Mouse (Mus musculus): Measurements from ENCODE around the gene Tbc1d22b. TPM values are rescaled to one million over a fixed set of nuclear protein-coding genes. Genes with fewer than 3 reads are reported as not detected.

Tbc1d22b gene
- polyA plus RNA-seq, 1 experiment, result 9.9 TPM

GRCm38 (mm10) chr17:29540426-29540825 lies 9.2 kb upstream of the Tbc1d22b start:
- Histone ChIP-seq H3K27me3 (replicated peaks) (peaks cover 2% of the 10 kb centered on the region), H3K4me1 (no peaks in the 10 kb centered on the region), H3K4me3 (replicated peaks) (no peak overlapping the region), H3K36me3 (replicated peaks; ENCODE audit: low read length) (no peaks in the 10 kb centered on the region), H3K9me3 (peaks cover 32% of the 10 kb centered on the region)
- TF ChIP-seq FLI1 (IDR thresholded peaks at IDR 0.05; ENCODE audit: low read length) (no peak), GATA1 (IDR thresholded peaks at IDR 0.05; ENCODE audit: borderline replicate concordance, low read length) (no peak)

DNA sequence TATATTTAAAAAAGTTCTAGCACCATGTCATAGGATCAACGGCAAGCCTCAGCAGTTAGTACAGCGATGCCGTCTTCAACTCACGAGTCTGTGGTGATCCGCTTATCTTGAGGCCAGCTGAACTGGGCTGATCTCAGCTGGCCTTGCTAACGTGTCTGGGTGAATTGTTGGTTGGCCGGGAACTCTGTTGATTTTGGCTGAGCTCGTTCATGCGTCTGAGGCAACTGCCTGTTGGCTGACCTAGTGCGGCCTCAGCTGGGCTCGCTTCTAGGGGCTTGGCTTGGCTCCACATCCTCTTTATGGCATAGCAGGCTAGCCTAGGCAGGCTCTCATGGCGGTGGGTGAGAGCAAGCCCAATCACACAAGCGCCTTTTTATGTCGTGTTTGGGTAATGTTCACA lies 8.2 kb upstream of the Tbc1d22b start:
- H3K27me3 ChIP-seq (replicated peaks), result peaks cover 4% of the 10 kb centered on the region
- TF ChIP-seq FLI1 (IDR thresholded peaks at IDR 0.05; ENCODE audit: low read length) (no peak), GATA1 (IDR thresholded peaks at IDR 0.05; ENCODE audit: borderline replicate concordance, low read length) (no peak)
- peaks cover 31% of the 10 kb centered on the region for H3K9me3 ChIP-seq
- H3K4me3 ChIP-seq (replicated peaks), result no peak overlapping the region
- H3K4me1 ChIP-seq, result no peaks in the 10 kb centered on the region
- no peaks in the 10 kb centered on the region for H3K36me3 ChIP-seq (replicated peaks; ENCODE audit: low read length)

- H3K4me1 ChIP-seq, result no peaks in the 10 kb centered on the region
- no peak overlapping the region for H3K4me3 ChIP-seq (replicated peaks)
- H3K27me3 ChIP-seq (replicated peaks), result peaks cover 6% of the 10 kb centered on the region
- H3K9me3 ChIP-seq, result peaks cover 31% of the 10 kb centered on the region
- TF ChIP-seq GATA1 (IDR thresholded peaks at IDR 0.05; ENCODE audit: borderline replicate concordance, low read length), result no peak
- no peak for TF ChIP-seq FLI1 (IDR thresholded peaks at IDR 0.05; ENCODE audit: low read length)
- no peaks in the 10 kb centered on the region for H3K36me3 ChIP-seq (replicated peaks; ENCODE audit: low read length)
These were observed 6.5 kb upstream of the Tbc1d22b start for GRCm38 (mm10) chr17:29542831-29543690.

DNA sequence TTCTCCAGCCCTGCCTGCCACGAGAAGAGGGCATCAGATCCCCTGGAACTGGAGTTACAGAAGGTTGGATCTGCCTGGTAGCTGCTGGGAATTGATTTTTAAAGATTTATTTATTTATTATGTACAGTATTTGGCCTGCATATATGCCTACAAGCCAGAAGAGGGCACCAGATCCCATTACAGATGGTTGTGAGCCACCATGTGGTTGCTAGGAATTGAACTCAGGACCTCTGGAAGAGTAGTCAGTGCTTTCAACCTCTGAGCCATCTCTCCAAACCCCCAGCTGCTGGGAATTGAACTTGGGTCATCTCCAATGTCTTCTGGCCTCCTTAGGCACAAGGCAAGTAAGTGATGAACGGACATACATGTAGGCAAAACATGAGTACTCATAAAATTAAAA lies 5.5 kb upstream of the Tbc1d22b start:
- Histone ChIP-seq H3K4me1 (peaks cover 2% of the 10 kb centered on the region; the same call in 1 of the 2 replicates), H3K36me3 (replicated peaks; ENCODE audit: low read length) (no peaks in the 10 kb centered on the region), H3K9me3 (peaks cover 29% of the 10 kb centered on the region), H3K4me3 (replicated peaks) (no peak overlapping the region), H3K27me3 (replicated peaks) (peaks cover 4% of the 10 kb centered on the region)
- TF ChIP-seq GATA1 (IDR thresholded peaks at IDR 0.05; ENCODE audit: borderline replicate concordance, low read length) (no peak), FLI1 (IDR thresholded peaks at IDR 0.05; ENCODE audit: low read length) (no peak)

- TF ChIP-seq FLI1 (IDR thresholded peaks at IDR 0.05; ENCODE audit: low read length), result no peak
- TF ChIP-seq GATA1 (IDR thresholded peaks at IDR 0.05; ENCODE audit: borderline replicate concordance, low read length), result no peak
- H3K4me3 ChIP-seq (replicated peaks), result no peak overlapping the region
- H3K27me3 ChIP-seq (replicated peaks), result peaks cover 4% of the 10 kb centered on the region
- no peaks in the 10 kb centered on the region for H3K36me3 ChIP-seq (replicated peaks; ENCODE audit: low read length)
- H3K9me3 ChIP-seq, result peaks cover 27% of the 10 kb centered on the region
- H3K4me1 ChIP-seq, result peaks cover 14% of the 10 kb centered on the region
These were observed 4.3 kb upstream of the Tbc1d22b start for GRCm38 (mm10) chr17:29545241-29545640.

DNA sequence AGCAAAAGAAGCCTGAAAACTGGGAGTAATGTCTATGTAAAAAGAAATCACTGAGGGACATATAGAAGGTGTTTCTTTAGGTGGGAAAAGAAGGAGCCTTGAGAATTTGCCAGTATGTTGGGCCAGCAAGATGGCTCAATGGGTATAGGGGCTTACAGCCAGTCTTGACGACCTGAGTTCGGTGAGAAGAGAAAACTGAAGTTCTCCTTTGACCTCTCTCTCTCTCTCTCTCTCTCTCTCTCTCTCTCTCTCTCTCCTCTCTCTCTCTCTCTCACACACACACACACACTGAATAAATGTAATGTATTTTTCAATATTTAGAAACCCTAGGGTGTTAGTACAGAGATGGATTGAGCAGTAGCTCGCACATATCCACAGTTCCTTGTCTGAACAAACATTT lies 1.1 kb upstream of the Tbc1d22b start:
- TF ChIP-seq FLI1 (IDR thresholded peaks at IDR 0.05; ENCODE audit: low read length) (no peak), GATA1 (IDR thresholded peaks at IDR 0.05; ENCODE audit: borderline replicate concordance, low read length) (no peak)
- peaks cover 12% of the 10 kb centered on the region; the same call in 1 of the 2 replicates for H3K9me3 ChIP-seq

GRCm38 (mm10) chr17:29548994-29549393 lies 591 bp upstream of the Tbc1d22b start:
- H3K36me3 ChIP-seq (replicated peaks; ENCODE audit: low read length), result no peaks in the 10 kb centered on the region
- peaks cover 29% of the 10 kb centered on the region for H3K4me1 ChIP-seq
- TF ChIP-seq FLI1 (IDR thresholded peaks at IDR 0.05; ENCODE audit: low read length) (no peak), GATA1 (IDR thresholded peaks at IDR 0.05; ENCODE audit: borderline replicate concordance, low read length) (no peak)
- H3K4me3 ChIP-seq (replicated peaks), result peak overlapping the region; percentile 93
- H3K9me3 ChIP-seq, result peaks cover 8% of the 10 kb centered on the region; the same call in 1 of the 2 replicates
- peaks cover 4% of the 10 kb centered on the region for H3K27me3 ChIP-seq (replicated peaks)

More for the DNA sequence above, 1.1 kb upstream of the Tbc1d22b start:
- Histone ChIP-seq H3K4me3 (replicated peaks) (no peak overlapping the region), H3K36me3 (replicated peaks; ENCODE audit: low read length) (no peaks in the 10 kb centered on the region), H3K27me3 (replicated peaks) (peaks cover 4% of the 10 kb centered on the region), H3K4me1 (peaks cover 29% of the 10 kb centered on the region)

DNA sequence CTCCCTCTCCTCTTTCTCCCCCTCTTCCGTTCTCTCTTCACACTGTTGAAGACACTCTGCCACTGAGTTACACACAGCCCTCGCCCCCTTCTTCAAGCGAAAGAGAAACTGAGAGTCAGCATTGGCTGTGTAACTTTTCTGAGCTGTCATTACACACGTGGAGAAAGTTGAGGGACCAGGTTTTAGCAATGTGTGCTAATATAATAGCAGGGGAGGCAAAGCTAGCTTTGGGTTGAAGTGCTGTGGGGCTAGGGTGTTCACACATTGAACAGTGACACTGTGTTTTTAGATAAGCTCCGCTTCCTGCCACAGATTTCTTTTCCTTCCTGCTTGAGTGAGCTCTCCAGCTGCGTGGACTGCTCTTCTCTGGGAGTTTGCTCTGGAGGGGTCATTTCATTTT lies 1.4 kb downstream of the Tbc1d22b start:
- Histone ChIP-seq H3K36me3 (replicated peaks; ENCODE audit: low read length) (peaks cover 3% of the 10 kb centered on the region), H3K27me3 (replicated peaks) (peaks cover 4% of the 10 kb centered on the region), H3K4me3 (replicated peaks) (peak overlapping the region; percentile 93), H3K4me1 (peaks cover 29% of the 10 kb centered on the region), H3K9me3 (0 out of 2 replicates have a peak, but pooled peaks cover 3% of the 10 kb centered on the region)
- no peak for TF ChIP-seq GATA1 (IDR thresholded peaks at IDR 0.05; ENCODE audit: borderline replicate concordance, low read length)
- TF ChIP-seq FLI1 (IDR thresholded peaks at IDR 0.05; ENCODE audit: low read length), result no peak

- TF ChIP-seq GATA1 (IDR thresholded peaks at IDR 0.05; ENCODE audit: borderline replicate concordance, low read length), result no peak
- no peak for TF ChIP-seq FLI1 (IDR thresholded peaks at IDR 0.05; ENCODE audit: low read length)
- H3K36me3 ChIP-seq (replicated peaks; ENCODE audit: low read length), result peaks cover 9% of the 10 kb centered on the region
- peaks cover 37% of the 10 kb centered on the region for H3K4me1 ChIP-seq
- no peaks in the 10 kb centered on the region for H3K27me3 ChIP-seq (replicated peaks)
- peak within 1 kb of the TSS; percentile 93 for H3K4me3 ChIP-seq (replicated peaks)
- H3K9me3 ChIP-seq, result no peaks in the 10 kb centered on the region
These were observed 2.7 kb downstream of the Tbc1d22b start, which contains the start of gene Tmem217 for GRCm38 (mm10) chr17:29552162-29552732. TSS of gene Tmem217 (minus strand) at chr17:29552385.

- Histone ChIP-seq H3K36me3 (replicated peaks; ENCODE audit: low read length) (peaks cover 9% of the 10 kb centered on the region), H3K27me3 (replicated peaks) (no peaks in the 10 kb centered on the region), H3K4me3 (replicated peaks) (no peak overlapping the region), H3K4me1 (peaks cover 34% of the 10 kb centered on the region), H3K9me3 (no peaks in the 10 kb centered on the region)
- TF ChIP-seq FLI1 (IDR thresholded peaks at IDR 0.05; ENCODE audit: low read length), result no peak
- TF ChIP-seq GATA1 (IDR thresholded peaks at IDR 0.05; ENCODE audit: borderline replicate concordance, low read length), result no peak
These were observed 4.6 kb downstream of the Tbc1d22b start for GRCm38 (mm10) chr17:29554176-29554575.
